Mouse (Mus musculus) E14TG2a.4 (cell line): Measurements from ENCODE around the gene Ccdc106.
A peak's percentile ranks its signal among the peaks of the same experiment; 100 is the strongest.

Experiments used
- H3K27me3 ChIP-seq: 2 replicates; pipeline ENCODE4 v1.6.1; 2014; ENCODE audit warnings: low read length, control low read depth; ENCODE audit not compliant: insufficient read depth
- H3K36me3 ChIP-seq: 2 replicates; pipeline ENCODE4 v1.6.1; 2014; ENCODE audit warnings: low read length, control low read depth; ENCODE audit not compliant: insufficient read depth
- H3K4me1 ChIP-seq: replicated peaks from 2 replicates; pipeline ENCODE4 v1.6.1; 2014; ENCODE audit warnings: low read depth, low read length, control low read depth
- H3K4me3 ChIP-seq: replicated peaks from 2 replicates; pipeline ENCODE4 v1.5.1; 2014; ENCODE audit warnings: mild to moderate bottlenecking, low read length
- H3K9me3 ChIP-seq: 2 replicates; pipeline ENCODE4 v1.6.1; 2014; ENCODE audit warnings: low read length, control low read depth
- CTCF ChIP-seq: conservative IDR thresholded peaks from 2 replicates; pipeline ENCODE4 v1.5.1; 2014; ENCODE audit warnings: low read length
- NANOG ChIP-seq: IDR thresholded peaks from 2 replicates; pipeline ENCODE4 v1.6.1; 2014; ENCODE audit warnings: borderline replicate concordance, low read length, mixed read lengths
- POU5F1 ChIP-seq: IDR thresholded peaks from 2 replicates; pipeline ENCODE4 v1.6.1; 2014; ENCODE audit warnings: low read length, borderline replicate concordance

Gene Ccdc106

GRCm38 (mm10) chr7:5102564-5102963, 82.2 kb downstream of the Ccdc106 start:
- Histone ChIP-seq H3K4me1 (peaks cover 28% of the 10 kb centered on the region), H3K4me3 (no peak overlapping the region), H3K9me3 (no peaks in the 10 kb centered on the region), H3K36me3 (peaks cover 18% of the 10 kb centered on the region), H3K27me3 (no peaks in the 10 kb centered on the region)
- TF ChIP-seq POU5F1 (no peak), CTCF (no peak), NANOG (no peak)

DNA sequence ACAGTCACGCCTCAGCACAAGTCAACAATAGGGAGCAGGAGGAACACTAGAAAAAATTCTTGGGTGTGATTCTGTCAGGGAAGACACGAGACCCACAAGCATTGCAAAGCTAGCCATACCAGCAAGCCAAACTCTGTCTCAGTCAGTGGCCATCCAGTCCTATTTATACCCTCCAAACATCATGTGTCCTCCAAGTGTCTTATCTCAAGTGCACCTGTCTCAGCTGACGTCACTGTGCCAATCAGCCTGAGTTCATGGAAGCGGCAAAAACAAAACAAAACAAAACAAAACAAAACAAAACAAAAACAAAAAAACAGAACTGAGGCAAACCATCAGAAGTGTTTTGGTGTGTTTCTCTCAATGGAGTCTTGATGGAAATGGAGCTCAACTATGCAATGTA, 87.9 kb downstream of the Ccdc106 start:
- Histone ChIP-seq H3K36me3 (no peaks in the 10 kb centered on the region), H3K27me3 (no peaks in the 10 kb centered on the region), H3K4me1 (no peaks in the 10 kb centered on the region), H3K4me3 (no peak overlapping the region), H3K9me3 (no peaks in the 10 kb centered on the region)
- TF ChIP-seq POU5F1 (no peak), NANOG (no peak), CTCF (no peak)

GRCm38 (mm10) chr7:5109301-5109700, 88.9 kb downstream of the Ccdc106 start:
- TF ChIP-seq POU5F1 = no peak
- TF ChIP-seq NANOG = no peak
- peak; percentile 36; the same call in 1 of the 2 replicates for TF ChIP-seq CTCF
- no peaks in the 10 kb centered on the region for H3K27me3 ChIP-seq

More at GRCm38 (mm10) chr7:5109301-5109700, 88.9 kb downstream of the Ccdc106 start:
- H3K36me3 ChIP-seq = no peaks in the 10 kb centered on the region
- no peaks in the 10 kb centered on the region for H3K4me1 ChIP-seq
- no peak overlapping the region for H3K4me3 ChIP-seq
- H3K9me3 ChIP-seq = no peaks in the 10 kb centered on the region
